Mouse (Mus musculus) stomach, embryonic 14.5 days (tissue): Measurements from ENCODE around the gene Gm26657. TPM values are rescaled to one million over a fixed set of nuclear protein-coding genes. Genes with fewer than 3 reads are reported as not detected.

Source experiments
- ATAC-seq: fragments of 200-750 bp; cut with Nextera tagmentation; 2 replicates; pipeline ENCODE4 v1.8.0; 2017; ENCODE audit warnings: low read depth, moderate TSS enrichment; ENCODE audit not compliant: insufficient number of reproducible peaks, insufficient read depth, low FRiP score
- H3K27ac ChIP-seq: fragments of 300-500 bp; sonication (generic); 2 replicates; pipeline ENCODE4 v1.5.1; 2014; ENCODE audit warnings: mild to moderate bottlenecking, low read length, moderate library complexity, mixed read lengths
- H3K27me3 ChIP-seq: fragments of 300-500 bp; sonication (generic); 2 replicates; pipeline ENCODE4 v1.6.1; 2014; ENCODE audit warnings: low read length, control low read depth, mixed read lengths; ENCODE audit not compliant: control insufficient read depth, insufficient read depth
- H3K36me3 ChIP-seq: fragments of 300-500 bp; sonication (generic); 2 replicates; pipeline ENCODE4 v1.6.1; 2014; ENCODE audit warnings: mild to moderate bottlenecking, control low read depth, low read length, moderate library complexity, mixed read lengths; ENCODE audit not compliant: control insufficient read depth, insufficient read depth
- H3K4me1 ChIP-seq: fragments of 300-500 bp; sonication (generic); 2 replicates; pipeline ENCODE4 v1.6.1; 2014; ENCODE audit warnings: low read length, control low read depth, mixed read lengths; ENCODE audit not compliant: control insufficient read depth, insufficient read depth
- H3K4me2 ChIP-seq: fragments of 300-500 bp; sonication (generic); replicated peaks from 2 replicates; pipeline ENCODE4 v1.6.1; 2014; ENCODE audit warnings: low read depth, low read length, control low read depth
- H3K4me3 ChIP-seq: fragments of 300-500 bp; sonication (generic); 2 replicates; pipeline ENCODE4 v1.5.1; 2014; ENCODE audit warnings: low read depth, low read length, control low read depth
- H3K9ac ChIP-seq: fragments of 300-500 bp; sonication (generic); replicated peaks from 2 replicates; pipeline ENCODE4 v1.6.1; 2014; ENCODE audit warnings: low read depth, mild to moderate bottlenecking, control low read depth, low read length, moderate library complexity, mixed read lengths
- H3K9me3 ChIP-seq: fragments of 300-500 bp; sonication (generic); 2 replicates; pipeline ENCODE4 v1.6.1; 2016; ENCODE audit warnings: low read depth, low read length, control low read depth; ENCODE audit not compliant: control insufficient read depth
- WGBS: fragments of 180-500 bp; shearing (Covaris S2); extraction: QIAGEN DNeasy Blood & Tissue Kit; methylation state at CpG from one replicate; pipeline ENCODE4 v1.1.7; 2014; 5-methylcytosine and 5-hydroxymethylcytosine counted together
- polyA plus RNA-seq: library from polyadenylated mRNA; unstranded; fragments of >200 nt; fragmentation: Nextera tagmentation; extraction: Ambion mirVana; gene quantifications from 2 replicates; pipeline ENCODE4 v1.2.1, GENCODE M21; 2014

The Gm26657 gene
- polyA plus RNA-seq, 1 experiment from 2014 or later = not detected

GRCm38 (mm10) chr4:56719456-56719855 lies 20.4 kb upstream of the Gm26657 start:
- H3K4me3 ChIP-seq = no peak overlapping the region
- no peak for ATAC-seq
- 67% methylated on average over 9 of the region's 9 CpGs for WGBS

GRCm38 (mm10) chr4:56720403-56720802 lies 19.5 kb upstream of the Gm26657 start:
- no peak overlapping the region for H3K4me2 ChIP-seq
- no peak overlapping the region for H3K9ac ChIP-seq
- H3K4me3 ChIP-seq = no peak overlapping the region
- H3K4me1 ChIP-seq = no peaks in the 10 kb centered on the region
- no peaks in the 10 kb centered on the region for H3K36me3 ChIP-seq
- no peaks in the 10 kb centered on the region for H3K27me3 ChIP-seq
- ATAC-seq = no peak
- no peak overlapping the region for H3K27ac ChIP-seq
- WGBS = 74% methylated on average over 9 of the region's 9 CpGs
- H3K9me3 ChIP-seq = no peaks in the 10 kb centered on the region

More at GRCm38 (mm10) chr4:56719456-56719855, 20.4 kb upstream of the Gm26657 start:
- no peaks in the 10 kb centered on the region for H3K9me3 ChIP-seq
- H3K27me3 ChIP-seq = no peaks in the 10 kb centered on the region
- no peak overlapping the region for H3K27ac ChIP-seq
- no peaks in the 10 kb centered on the region for H3K36me3 ChIP-seq
- no peaks in the 10 kb centered on the region for H3K4me1 ChIP-seq
- H3K4me2 ChIP-seq = no peak overlapping the region
- H3K9ac ChIP-seq = no peak overlapping the region

GRCm38 (mm10) chr4:56721469-56721868 lies 18.4 kb upstream of the Gm26657 start:
- Histone ChIP-seq H3K4me3 (no peak overlapping the region), H3K9ac (no peak overlapping the region), H3K27me3 (no peaks in the 10 kb centered on the region), H3K27ac (no peak overlapping the region), H3K4me2 (no peak overlapping the region), H3K36me3 (no peaks in the 10 kb centered on the region), H3K9me3 (no peaks in the 10 kb centered on the region), H3K4me1 (no peaks in the 10 kb centered on the region)
- no peak for ATAC-seq
- WGBS = 29% methylated on average over 3 of the region's 3 CpGs

GRCm38 (mm10) chr4:56722346-56722745 lies 17.5 kb upstream of the Gm26657 start:
- Histone ChIP-seq H3K27ac (no peak overlapping the region), H3K36me3 (no peaks in the 10 kb centered on the region), H3K9ac (no peak overlapping the region), H3K9me3 (no peaks in the 10 kb centered on the region), H3K4me1 (no peaks in the 10 kb centered on the region), H3K4me2 (no peak overlapping the region), H3K27me3 (no peaks in the 10 kb centered on the region), H3K4me3 (no peak overlapping the region)
- ATAC-seq = no peak
- WGBS = 69% methylated on average over 6 of the region's 6 CpGs

- Histone ChIP-seq H3K27ac (no peak overlapping the region), H3K9ac (no peak overlapping the region), H3K4me1 (no peaks in the 10 kb centered on the region), H3K4me3 (no peak overlapping the region), H3K36me3 (no peaks in the 10 kb centered on the region), H3K27me3 (no peaks in the 10 kb centered on the region), H3K9me3 (no peaks in the 10 kb centered on the region), H3K4me2 (no peak overlapping the region)
- no peak for ATAC-seq
- 91% methylated on average over 6 of the region's 6 CpGs for WGBS
Measured at GRCm38 (mm10) chr4:56723237-56723636, 16.6 kb upstream of the Gm26657 start.

- no peak overlapping the region for H3K9ac ChIP-seq
- H3K9me3 ChIP-seq = no peaks in the 10 kb centered on the region
- H3K4me1 ChIP-seq = no peaks in the 10 kb centered on the region
- no peak for ATAC-seq
- no peaks in the 10 kb centered on the region for H3K36me3 ChIP-seq
- 57% methylated on average over 8 of the region's 8 CpGs for WGBS
- H3K27ac ChIP-seq = no peak overlapping the region
- no peak overlapping the region for H3K4me3 ChIP-seq
- no peak overlapping the region for H3K4me2 ChIP-seq
- no peaks in the 10 kb centered on the region for H3K27me3 ChIP-seq
Measured at GRCm38 (mm10) chr4:56725839-56726238, 14.0 kb upstream of the Gm26657 start.

- Histone ChIP-seq H3K27ac (no peak overlapping the region), H3K36me3 (peaks cover 6% of the 10 kb centered on the region), H3K4me2 (no peak overlapping the region), H3K9ac (no peak overlapping the region), H3K27me3 (no peaks in the 10 kb centered on the region), H3K4me1 (no peaks in the 10 kb centered on the region), H3K9me3 (no peaks in the 10 kb centered on the region), H3K4me3 (no peak overlapping the region)
- 97% methylated on average over 20 of the region's 20 CpGs for WGBS
- no peak for ATAC-seq
Measured at GRCm38 (mm10) chr4:56740611-56741010, 741 bp downstream of the Gm26657 start.

GRCm38 (mm10) chr4:56741041-56741493 lies 1.2 kb downstream of the Gm26657 start, which contains the start of gene Actl7b:
TSS of gene Actl7b (minus strand) at chr4:56741443.
- Histone ChIP-seq H3K27me3 (no peaks in the 10 kb centered on the region), H3K4me2 (no peak within 1 kb of the TSS), H3K9me3 (no peaks in the 10 kb centered on the region), H3K4me3 (no peak within 1 kb of the TSS), H3K4me1 (no peaks in the 10 kb centered on the region), H3K9ac (no peak within 1 kb of the TSS), H3K27ac (no peak within 1 kb of the TSS), H3K36me3 (peaks cover 6% of the 10 kb centered on the region)
- 93% methylated on average over 13 of the region's 13 CpGs for WGBS
- ATAC-seq = no peak

GRCm38 (mm10) chr4:56742698-56743097 lies 2.8 kb downstream of the Gm26657 start:
- H3K36me3 ChIP-seq = peaks cover 12% of the 10 kb centered on the region
- H3K27me3 ChIP-seq = no peaks in the 10 kb centered on the region
- no peak overlapping the region for H3K4me3 ChIP-seq
- no peak overlapping the region for H3K27ac ChIP-seq
- ATAC-seq = no peak
- no peaks in the 10 kb centered on the region for H3K4me1 ChIP-seq
- 80% methylated on average over 4 of the region's 4 CpGs for WGBS
- no peak overlapping the region for H3K4me2 ChIP-seq
- no peak overlapping the region for H3K9ac ChIP-seq
- H3K9me3 ChIP-seq = no peaks in the 10 kb centered on the region
